Mouse (Mus musculus) kidney, embryonic 14.5 days (tissue): ENCODE measurements around the gene Tmem253. TPM values are rescaled to one million over a fixed set of nuclear protein-coding genes. Genes with fewer than 3 reads are reported as not detected.

Source experiments
- ATAC-seq: fragments of 200-750 bp; cut with Nextera tagmentation; 2 replicates; pipeline ENCODE4 v1.8.0; 2017; ENCODE audit warnings: moderate number of reproducible peaks, mild to moderate bottlenecking, moderate TSS enrichment, moderate library complexity; ENCODE audit not compliant: low FRiP score, low TSS enrichment
- H3K27ac ChIP-seq: fragments of 300-500 bp; sonication (generic); 2 replicates; pipeline ENCODE4 v1.5.1; 2014; ENCODE audit warnings: low read depth, mild to moderate bottlenecking, low read length, moderate library complexity, mixed read lengths
- H3K27me3 ChIP-seq: fragments of 300-500 bp; sonication (generic); 2 replicates; pipeline ENCODE4 v1.6.1; 2014; ENCODE audit warnings: mild to moderate bottlenecking, low read length; ENCODE audit not compliant: control insufficient read depth, insufficient read depth
- H3K36me3 ChIP-seq: fragments of 300-500 bp; sonication (generic); 2 replicates; pipeline ENCODE4 v1.6.1; 2014; ENCODE audit warnings: low read length, mixed read lengths; ENCODE audit not compliant: control insufficient read depth, insufficient read depth
- H3K4me1 ChIP-seq: fragments of 300-500 bp; sonication (generic); 2 replicates; pipeline ENCODE4 v1.6.1; 2014; ENCODE audit warnings: low read length, mixed read lengths; ENCODE audit not compliant: control insufficient read depth, insufficient read depth
- H3K4me2 ChIP-seq: fragments of 300-500 bp; sonication (generic); replicated peaks from 2 replicates; pipeline ENCODE4 v1.6.1; 2014; ENCODE audit warnings: low read depth, mild to moderate bottlenecking, low read length
- H3K4me3 ChIP-seq: fragments of 300-500 bp; sonication (generic); 2 replicates; pipeline ENCODE4 v1.5.1; 2014; ENCODE audit warnings: mild to moderate bottlenecking, low read length
- H3K9ac ChIP-seq: fragments of 300-500 bp; sonication (generic); 2 replicates; pipeline ENCODE4 v1.6.1; 2014; ENCODE audit warnings: low read depth, mild to moderate bottlenecking, low read length, moderate library complexity
- H3K9me3 ChIP-seq: fragments of 300-500 bp; sonication (generic); 2 replicates; pipeline ENCODE4 v1.6.1; 2016; ENCODE audit warnings: low read length; ENCODE audit not compliant: control insufficient read depth
- WGBS: fragments of 180-500 bp; shearing (Covaris S2); extraction: QIAGEN DNeasy Blood & Tissue Kit; methylation state at CpG from one replicate; pipeline ENCODE4 v1.1.7; 2014; 5-methylcytosine and 5-hydroxymethylcytosine counted together
- polyA plus RNA-seq: library from polyadenylated mRNA; unstranded; fragments of >200 nt; fragmentation: Nextera tagmentation; extraction: Ambion mirVana; gene quantifications from 2 replicates; pipeline ENCODE4 v1.2.1, GENCODE M21; 2014

Gene Tmem253
- polyA plus RNA-seq = 0.57 and 1.1 TPM in 2 replicates

- peak within 1 kb of the TSS; percentile 91 for H3K27ac ChIP-seq
- H3K36me3 ChIP-seq = no peaks in the 10 kb centered on the region
- peaks cover 53% of the 10 kb centered on the region for H3K4me1 ChIP-seq
- peak within 1 kb of the TSS; percentile 71 for H3K4me3 ChIP-seq
- H3K27me3 ChIP-seq = no peaks in the 10 kb centered on the region
- no peak for ATAC-seq
- peak within 1 kb of the TSS; percentile 93 for H3K9ac ChIP-seq
- H3K9me3 ChIP-seq = no peaks in the 10 kb centered on the region
- peak within 1 kb of the TSS; percentile 52 for H3K4me2 ChIP-seq
- WGBS = 13% methylated on average over 6 of the region's 6 CpGs
Measured at GRCm38 (mm10) chr14:52015445-52016100, at the start of gene Tmem253. Gene Tmem253, plus strand, starts transcription at chr14:52015658.

DNA sequence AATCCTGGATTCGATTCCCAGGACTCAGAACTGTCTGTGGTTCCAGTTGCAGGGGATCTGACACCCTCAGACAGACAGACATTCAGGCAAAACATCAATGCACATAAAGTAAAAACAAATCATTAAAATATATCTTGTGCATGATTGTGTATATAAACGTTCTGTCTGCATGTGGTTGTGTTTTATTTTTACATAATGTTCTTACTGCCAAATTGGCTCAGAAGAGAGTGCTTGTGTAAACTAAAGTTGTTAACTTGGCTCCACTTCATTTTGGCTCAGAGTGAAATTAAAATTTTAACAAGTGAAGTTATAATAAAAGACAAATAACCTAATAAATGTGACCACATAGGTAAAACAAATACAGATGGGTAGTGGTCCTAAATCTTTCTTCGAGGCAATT is 48.1 kb upstream of the Tmem253 start:
- H3K4me1 ChIP-seq = no peaks in the 10 kb centered on the region
- H3K27ac ChIP-seq = no peak overlapping the region
- no peak overlapping the region for H3K9ac ChIP-seq
- H3K4me3 ChIP-seq = no peak overlapping the region
- H3K27me3 ChIP-seq = no peaks in the 10 kb centered on the region
- no peak overlapping the region for H3K4me2 ChIP-seq
- no peaks in the 10 kb centered on the region for H3K9me3 ChIP-seq
- ATAC-seq = no peak
- 90% methylated on average over 3 of the region's 3 CpGs for WGBS
- H3K36me3 ChIP-seq = no peaks in the 10 kb centered on the region

DNA sequence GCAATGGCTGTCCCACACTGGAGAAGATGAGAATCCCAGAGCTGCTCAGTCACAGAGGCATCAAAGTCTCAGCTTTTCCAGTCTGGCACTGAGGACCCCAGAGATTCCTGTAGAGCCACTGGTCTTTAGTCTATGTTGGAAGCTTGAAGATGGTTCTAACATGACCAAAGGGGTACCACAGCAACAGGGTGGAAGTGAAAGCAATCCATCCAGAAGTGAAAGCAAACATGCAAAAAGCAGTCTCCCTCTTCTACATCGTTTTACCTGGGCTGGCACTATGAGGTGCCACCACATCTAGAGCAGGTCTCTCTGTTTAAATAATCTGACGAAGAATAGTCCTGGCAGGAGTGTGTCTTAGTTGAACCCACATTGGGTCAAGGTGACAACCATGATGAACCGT is 36.2 kb upstream of the Tmem253 start:
- Histone ChIP-seq H3K9me3 (no peaks in the 10 kb centered on the region), H3K9ac (no peak overlapping the region), H3K27ac (no peak overlapping the region), H3K4me3 (no peak overlapping the region), H3K4me1 (0 out of 2 replicates have a peak, but pooled peaks cover 6% of the 10 kb centered on the region), H3K27me3 (no peaks in the 10 kb centered on the region), H3K36me3 (no peaks in the 10 kb centered on the region), H3K4me2 (no peak overlapping the region)
- 87% methylated on average over 3 of the region's 3 CpGs for WGBS
- no peak for ATAC-seq

DNA sequence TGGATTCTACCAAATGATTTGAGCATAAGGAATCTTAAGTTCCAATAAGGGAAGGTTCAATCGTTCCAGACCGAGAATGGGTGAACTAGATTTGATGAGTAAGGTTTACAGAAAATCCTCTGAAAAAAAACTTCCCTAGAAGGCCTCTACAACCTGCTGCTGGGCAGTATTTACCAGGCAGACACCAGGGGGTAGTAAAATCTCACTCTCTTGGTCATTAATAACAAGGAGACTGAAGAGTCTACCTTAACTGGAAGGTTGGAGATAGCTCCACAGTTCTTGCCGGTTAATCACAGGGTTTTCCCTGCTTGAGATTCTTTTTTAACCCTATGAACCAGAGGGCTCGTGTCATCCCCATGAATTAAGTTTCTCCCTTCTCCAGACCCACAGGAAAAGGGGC is 32.2 kb upstream of the Tmem253 start:
- no peak overlapping the region for H3K27ac ChIP-seq
- no peaks in the 10 kb centered on the region for H3K27me3 ChIP-seq
- H3K4me1 ChIP-seq = peaks cover 16% of the 10 kb centered on the region; the same call in 1 of the 2 replicates
- peak overlapping the region; percentile 80; the same call in 1 of the 2 replicates for H3K4me2 ChIP-seq
- no peak overlapping the region for H3K9ac ChIP-seq
- 62% methylated on average over 4 of the region's 4 CpGs for WGBS
- no peak overlapping the region for H3K4me3 ChIP-seq
- H3K36me3 ChIP-seq = peaks cover 12% of the 10 kb centered on the region; the same call in 1 of the 2 replicates
- no peaks in the 10 kb centered on the region for H3K9me3 ChIP-seq
- no peak for ATAC-seq

DNA sequence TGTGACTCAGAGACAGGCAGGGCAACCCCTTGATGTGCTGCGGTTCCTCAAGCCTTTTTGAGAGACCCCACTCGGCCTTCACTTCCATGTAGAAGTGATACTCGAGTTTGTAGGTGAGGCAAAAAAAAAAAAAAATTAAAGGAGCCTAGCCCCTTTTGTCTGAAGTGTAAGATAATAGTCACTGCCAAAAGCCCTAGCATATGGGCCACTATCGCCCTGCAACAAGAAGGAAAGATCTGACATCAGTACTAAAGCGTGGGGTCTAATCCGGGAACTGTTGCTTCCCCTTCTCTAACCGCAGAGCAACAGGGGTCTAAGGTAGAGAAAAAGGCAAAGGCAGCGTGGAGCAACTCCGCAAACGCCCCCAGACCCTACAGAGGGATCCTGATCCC is 31.6 kb upstream of the Tmem253 start:
- Histone ChIP-seq H3K9ac (peak overlapping the region; percentile 82), H3K27me3 (no peaks in the 10 kb centered on the region), H3K4me3 (peak overlapping the region; percentile 66), H3K4me1 (peaks cover 20% of the 10 kb centered on the region), H3K9me3 (no peaks in the 10 kb centered on the region), H3K27ac (no peak overlapping the region; the same call in 1 of the 2 replicates), H3K36me3 (peaks cover 15% of the 10 kb centered on the region; the same call in 1 of the 2 replicates), H3K4me2 (peak overlapping the region; percentile 80)
- WGBS = 9% methylated on average over 10 of the region's 10 CpGs
- no peak for ATAC-seq

GRCm38 (mm10) chr14:51984247-51985231 is 30.9 kb upstream of the Tmem253 start, which contains the start of gene Arhgef40:
Gene Arhgef40, plus strand, starts transcription at chr14:51984719.
- peak; percentile 87 for ATAC-seq
- Histone ChIP-seq H3K4me1 (peaks cover 25% of the 10 kb centered on the region), H3K9me3 (no peaks in the 10 kb centered on the region), H3K27me3 (no peaks in the 10 kb centered on the region), H3K4me2 (peak within 1 kb of the TSS; percentile 80), H3K9ac (peak within 1 kb of the TSS; percentile 82), H3K27ac (peak within 1 kb of the TSS; percentile 70), H3K36me3 (peaks cover 21% of the 10 kb centered on the region), H3K4me3 (peak within 1 kb of the TSS; percentile 66)
- 0% methylated on average over 47 of the region's 74 CpGs for WGBS

GRCm38 (mm10) chr14:51985301-51986152 is 29.9 kb upstream of the Tmem253 start:
- Histone ChIP-seq H3K4me3 (peak overlapping the region; percentile 66), H3K27me3 (no peaks in the 10 kb centered on the region), H3K9me3 (no peaks in the 10 kb centered on the region), H3K9ac (peak overlapping the region; percentile 82), H3K4me1 (peaks cover 25% of the 10 kb centered on the region), H3K36me3 (peaks cover 31% of the 10 kb centered on the region), H3K27ac (peak overlapping the region; percentile 70), H3K4me2 (peak overlapping the region; percentile 80)
- peak; percentile 67 for ATAC-seq
- WGBS = under 1% methylated on average over 26 of the region's 27 CpGs

GRCm38 (mm10) chr14:51986153-51986505 is 29.3 kb upstream of the Tmem253 start:
- Histone ChIP-seq H3K9ac (peak overlapping the region; percentile 82), H3K9me3 (no peaks in the 10 kb centered on the region), H3K27me3 (no peaks in the 10 kb centered on the region), H3K4me3 (peak overlapping the region; percentile 66), H3K4me2 (peak overlapping the region; percentile 80), H3K27ac (peak overlapping the region; percentile 70), H3K36me3 (peaks cover 37% of the 10 kb centered on the region), H3K4me1 (peaks cover 25% of the 10 kb centered on the region)
- no peak for ATAC-seq
- 6% methylated on average over 7 of the region's 7 CpGs for WGBS
